Mouse (Mus musculus): ENCODE measurements around the gene Slc7a11.

- TF ChIP-seq POLR2A (IDR thresholded peaks at IDR 0.05; ENCODE audit: borderline replicate concordance, low read depth, low read length) = no peak
- TF ChIP-seq CTCF (IDR thresholded peaks at IDR 0.05; ENCODE audit: low read depth, low read length) = no peak
Measured at GRCm38 (mm10) chr3:50439429-50439828, 4.0 kb downstream of the Slc7a11 start.

Measured in bone marrow macrophage, adult 2 months (primary cell).